Mouse (Mus musculus): Measurements from ENCODE around the gene Klk8. TPM values are rescaled to one million over a fixed set of nuclear protein-coding genes. Genes with fewer than 3 reads are reported as not detected.

Klk8 gene
- polyA plus RNA-seq, 1 experiment from 2014 or later = 139 TPM

DNA sequence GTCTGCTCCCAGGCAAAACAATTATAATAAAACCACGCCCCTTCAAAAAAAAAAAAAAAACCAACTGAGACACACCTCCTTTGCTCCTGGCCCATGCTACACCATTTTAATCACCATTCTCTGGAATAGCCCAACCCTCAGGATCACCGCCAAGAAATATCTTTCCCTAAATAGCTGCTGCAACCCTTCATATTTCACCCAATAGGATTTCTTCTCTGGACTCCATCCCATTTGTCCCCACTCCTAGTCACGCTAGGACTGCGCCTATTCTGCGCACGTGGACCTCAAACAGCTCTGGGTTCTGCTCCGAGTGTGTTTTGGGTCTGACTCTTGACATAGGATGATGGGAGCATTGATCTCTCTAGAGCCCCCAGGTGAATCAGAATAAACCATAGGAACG, 1.0 kb upstream of the Klk8 start:
- H3K9ac ChIP-seq (ENCODE audit: low read length) = peak overlapping the region; percentile 57
- DNase-seq (ENCODE audit: low spot score) (no peak), ATAC-seq (ENCODE audit: low FRiP score, low TSS enrichment) (no peak)
- no peak for TF ChIP-seq CTCF (IDR thresholded peaks at IDR 0.05; ENCODE audit: low read depth)
- no peak for TF ChIP-seq EP300 (optimal IDR thresholded peaks at IDR 0.05)
- no peaks in the 10 kb centered on the region for H3K9me3 ChIP-seq (ENCODE audit: control insufficient read depth, low read length)
- peaks cover 3% of the 10 kb centered on the region; the same call in 1 of the 2 replicates for H3K4me1 ChIP-seq (replicated peaks; ENCODE audit: control insufficient read depth, insufficient read depth)
- H3K27ac ChIP-seq (replicated peaks) = peak overlapping the region; percentile 35; the same call in 1 of the 2 replicates
- no peaks in the 10 kb centered on the region for H3K27me3 ChIP-seq (ENCODE audit: control insufficient read depth, insufficient read depth, low read length)
- no peaks in the 10 kb centered on the region for H3K36me3 ChIP-seq (ENCODE audit: control insufficient read depth, insufficient read depth, low read length)
- 5% methylated on average over 8 of the region's 8 CpGs for WGBS
- peak overlapping the region; percentile 49 for H3K4me3 ChIP-seq (ENCODE audit: low read depth, low read length)
- H3K4me2 ChIP-seq (replicated peaks; ENCODE audit: low read depth) = peak overlapping the region; percentile 83

GRCm38 (mm10) chr7:43797844-43798462, 576 bp downstream of the Klk8 start:
- no peaks in the 10 kb centered on the region for H3K9me3 ChIP-seq (ENCODE audit: control insufficient read depth, low read length)
- no peaks in the 10 kb centered on the region for H3K27me3 ChIP-seq (ENCODE audit: control insufficient read depth, insufficient read depth, low read length)
- H3K4me1 ChIP-seq (replicated peaks; ENCODE audit: control insufficient read depth, insufficient read depth) = peaks cover 3% of the 10 kb centered on the region; the same call in 1 of the 2 replicates
- peak overlapping the region; percentile 57 for H3K9ac ChIP-seq (ENCODE audit: low read length)
- H3K4me2 ChIP-seq (replicated peaks; ENCODE audit: low read depth) = peak overlapping the region; percentile 83
- H3K27ac ChIP-seq (replicated peaks) = no peak overlapping the region
- TF ChIP-seq CTCF (IDR thresholded peaks at IDR 0.05; ENCODE audit: low read depth) = no peak
- TF ChIP-seq EP300 (optimal IDR thresholded peaks at IDR 0.05) = no peak
- H3K36me3 ChIP-seq (ENCODE audit: control insufficient read depth, insufficient read depth, low read length) = no peaks in the 10 kb centered on the region
- ATAC-seq (ENCODE audit: low FRiP score, low TSS enrichment) (no peak; the same call in 1 of the 2 replicates), DNase-seq (ENCODE audit: low spot score) (no peak)
- 38% methylated on average over 13 of the region's 13 CpGs for WGBS
- peak overlapping the region; percentile 49 for H3K4me3 ChIP-seq (ENCODE audit: low read depth, low read length)

- no peak for TF ChIP-seq CTCF (IDR thresholded peaks at IDR 0.05; ENCODE audit: low read depth)
- TF ChIP-seq EP300 (optimal IDR thresholded peaks at IDR 0.05) = no peak
- WGBS = 68% methylated on average over 7 of the region's 7 CpGs
- Histone ChIP-seq H3K9ac (ENCODE audit: low read length) (no peak overlapping the region), H3K36me3 (ENCODE audit: control insufficient read depth, insufficient read depth, low read length) (no peaks in the 10 kb centered on the region), H3K27me3 (ENCODE audit: control insufficient read depth, insufficient read depth, low read length) (no peaks in the 10 kb centered on the region), H3K9me3 (ENCODE audit: control insufficient read depth, low read length) (no peaks in the 10 kb centered on the region), H3K27ac (replicated peaks) (no peak overlapping the region), H3K4me3 (ENCODE audit: low read depth, low read length) (no peak overlapping the region), H3K4me2 (replicated peaks; ENCODE audit: low read depth) (no peak overlapping the region), H3K4me1 (replicated peaks; ENCODE audit: control insufficient read depth, insufficient read depth) (peaks cover 3% of the 10 kb centered on the region; the same call in 1 of the 2 replicates)
- DNase-seq (ENCODE audit: low spot score) (no peak), ATAC-seq (ENCODE audit: low FRiP score, low TSS enrichment) (no peak)
These were observed 2.5 kb downstream of the Klk8 start for GRCm38 (mm10) chr7:43799876-43800275.

- H3K9me3 ChIP-seq (ENCODE audit: control insufficient read depth, low read length) = no peaks in the 10 kb centered on the region
- H3K27ac ChIP-seq (replicated peaks) = no peak within 1 kb of the TSS
- WGBS = 44% methylated on average over 5 of the region's 5 CpGs
- TF ChIP-seq EP300 (optimal IDR thresholded peaks at IDR 0.05) (no peak), CTCF (IDR thresholded peaks at IDR 0.05; ENCODE audit: low read depth) (no peak)
- no peaks in the 10 kb centered on the region for H3K4me1 ChIP-seq (replicated peaks; ENCODE audit: control insufficient read depth, insufficient read depth)
- H3K4me3 ChIP-seq (ENCODE audit: low read depth, low read length) = no peak within 1 kb of the TSS
- no peaks in the 10 kb centered on the region; the same call in 1 of the 2 replicates for H3K27me3 ChIP-seq (ENCODE audit: control insufficient read depth, insufficient read depth, low read length)
- H3K4me2 ChIP-seq (replicated peaks; ENCODE audit: low read depth) = no peak within 1 kb of the TSS
- no peaks in the 10 kb centered on the region for H3K36me3 ChIP-seq (ENCODE audit: control insufficient read depth, insufficient read depth, low read length)
- ATAC-seq (ENCODE audit: low FRiP score, low TSS enrichment) (no peak), DNase-seq (ENCODE audit: low spot score) (no peak)
- H3K9ac ChIP-seq (ENCODE audit: low read length) = no peak within 1 kb of the TSS
These were observed 13.6 kb downstream of the Klk8 start, which contains the start of gene Klk7 for GRCm38 (mm10) chr7:43810994-43811393. TSS of gene Klk7 (plus strand) at chr7:43811294.

DNA sequence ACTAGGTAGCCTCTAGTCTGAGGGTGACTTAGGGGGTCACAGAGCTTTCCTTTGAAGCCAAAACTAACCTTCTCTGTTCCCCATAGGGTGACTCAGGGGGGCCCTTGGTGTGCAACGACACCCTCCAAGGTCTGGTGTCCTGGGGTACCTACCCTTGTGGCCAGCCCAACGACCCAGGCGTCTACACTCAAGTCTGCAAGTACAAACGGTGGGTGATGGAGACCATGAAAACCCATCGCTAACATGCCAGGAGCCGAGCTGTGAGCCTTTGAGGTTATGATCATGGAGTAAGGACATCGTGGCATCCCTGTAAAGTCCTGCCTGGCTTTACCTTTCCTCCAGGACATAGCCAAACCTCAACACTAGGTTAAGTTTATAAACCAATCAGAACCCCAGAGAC, 17.8 kb downstream of the Klk8 start:
- no peak overlapping the region for H3K9ac ChIP-seq (ENCODE audit: low read length)
- no peak overlapping the region for H3K27ac ChIP-seq (replicated peaks)
- no peak overlapping the region for H3K4me2 ChIP-seq (replicated peaks; ENCODE audit: low read depth)
- no peaks in the 10 kb centered on the region; the same call in 1 of the 2 replicates for H3K27me3 ChIP-seq (ENCODE audit: control insufficient read depth, insufficient read depth, low read length)
- 90% methylated on average over 7 of the region's 7 CpGs for WGBS
- H3K9me3 ChIP-seq (ENCODE audit: control insufficient read depth, low read length) = no peaks in the 10 kb centered on the region
- DNase-seq (ENCODE audit: low spot score) (no peak), ATAC-seq (ENCODE audit: low FRiP score, low TSS enrichment) (no peak)
- H3K36me3 ChIP-seq (ENCODE audit: control insufficient read depth, insufficient read depth, low read length) = no peaks in the 10 kb centered on the region
- H3K4me1 ChIP-seq (replicated peaks; ENCODE audit: control insufficient read depth, insufficient read depth) = no peaks in the 10 kb centered on the region
- TF ChIP-seq EP300 (optimal IDR thresholded peaks at IDR 0.05) (no peak), CTCF (IDR thresholded peaks at IDR 0.05; ENCODE audit: low read depth) (no peak)
- no peak overlapping the region for H3K4me3 ChIP-seq (ENCODE audit: low read depth, low read length)

DNA sequence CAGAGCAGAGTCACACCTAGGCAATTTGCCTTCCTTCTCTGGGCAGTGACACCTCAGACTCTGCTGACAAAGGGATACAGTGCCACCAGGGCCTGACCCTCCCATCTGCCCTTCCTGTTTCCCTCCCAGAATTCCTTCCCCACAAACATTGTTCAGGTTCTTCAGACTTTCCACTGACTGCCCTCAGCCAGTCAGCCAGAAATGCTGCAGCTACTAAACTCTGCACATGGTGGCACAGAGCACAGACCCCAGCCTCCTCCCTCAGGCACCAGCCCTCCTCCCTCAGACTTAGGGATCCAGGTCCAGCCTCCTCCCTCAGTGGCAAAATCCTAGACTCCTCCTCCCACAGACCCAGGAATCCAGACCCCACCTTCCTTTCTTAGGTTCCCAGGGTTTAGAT, 19.4 kb downstream of the Klk8 start:
- ATAC-seq (ENCODE audit: low FRiP score, low TSS enrichment) (no peak), DNase-seq (ENCODE audit: low spot score) (no peak)
- H3K4me3 ChIP-seq (ENCODE audit: low read depth, low read length) = no peak overlapping the region
- H3K4me2 ChIP-seq (replicated peaks; ENCODE audit: low read depth) = no peak overlapping the region
- no peaks in the 10 kb centered on the region for H3K4me1 ChIP-seq (replicated peaks; ENCODE audit: control insufficient read depth, insufficient read depth)
- H3K36me3 ChIP-seq (ENCODE audit: control insufficient read depth, insufficient read depth, low read length) = no peaks in the 10 kb centered on the region
- H3K27ac ChIP-seq (replicated peaks) = no peak overlapping the region
- H3K27me3 ChIP-seq (ENCODE audit: control insufficient read depth, insufficient read depth, low read length) = no peaks in the 10 kb centered on the region; the same call in 1 of the 2 replicates
- H3K9me3 ChIP-seq (ENCODE audit: control insufficient read depth, low read length) = no peaks in the 10 kb centered on the region
- no peak overlapping the region for H3K9ac ChIP-seq (ENCODE audit: low read length)
- TF ChIP-seq EP300 (optimal IDR thresholded peaks at IDR 0.05) = no peak
- no peak for TF ChIP-seq CTCF (IDR thresholded peaks at IDR 0.05; ENCODE audit: low read depth)

Data from stomach, postnatal 0 days (tissue).